Mouse (Mus musculus) stomach, embryonic 16.5 days (tissue): ENCODE data around the gene Agmat. TPM values are rescaled to one million over a fixed set of nuclear protein-coding genes. Genes with fewer than 3 reads are reported as not detected.

Experiments
- ATAC-seq: fragments of 200-750 bp; cut with Nextera tagmentation; 2 replicates; pipeline ENCODE4 v1.8.0; 2017; ENCODE audit warnings: moderate number of reproducible peaks, moderate TSS enrichment; ENCODE audit not compliant: insufficient read depth, low FRiP score
- H3K27ac ChIP-seq: fragments of 300-500 bp; sonication (generic); 2 replicates; pipeline ENCODE4 v1.5.1; 2014; ENCODE audit warnings: low read length
- H3K27me3 ChIP-seq: fragments of 300-500 bp; sonication (generic); 2 replicates; pipeline ENCODE4 v1.6.1; 2014; ENCODE audit warnings: low read length, control low read depth, mixed read lengths; ENCODE audit not compliant: control insufficient read depth, insufficient read depth
- H3K36me3 ChIP-seq: fragments of 300-500 bp; sonication (generic); 2 replicates; pipeline ENCODE4 v1.6.1; 2014; ENCODE audit warnings: low read length; ENCODE audit not compliant: control insufficient read depth, insufficient read depth
- H3K4me1 ChIP-seq: fragments of 300-500 bp; sonication (generic); 2 replicates; pipeline ENCODE4 v1.6.1; 2014; ENCODE audit warnings: low read length, control low read depth, mixed read lengths; ENCODE audit not compliant: control insufficient read depth, insufficient read depth
- H3K4me2 ChIP-seq: fragments of 300-500 bp; sonication (generic); 2 replicates; pipeline ENCODE4 v1.6.1; 2014; ENCODE audit warnings: low read depth, low read length, mixed read lengths
- H3K4me3 ChIP-seq: fragments of 300-500 bp; sonication (generic); replicated peaks from 2 replicates; pipeline ENCODE4 v1.5.1; 2014; ENCODE audit warnings: mild to moderate bottlenecking, low read length
- H3K9ac ChIP-seq: fragments of 300-500 bp; sonication (generic); 2 replicates; pipeline ENCODE4 v1.6.1; 2014; ENCODE audit warnings: low read length
- H3K9me3 ChIP-seq: fragments of 300-500 bp; sonication (generic); replicated peaks from 2 replicates; pipeline ENCODE4 v1.6.1; 2016; ENCODE audit warnings: low read length, control low read depth; ENCODE audit not compliant: control insufficient read depth
- WGBS: fragments of 180-500 bp; shearing (Covaris S2); extraction: QIAGEN DNeasy Blood & Tissue Kit; methylation state at CpG from one replicate; pipeline ENCODE4 v1.1.7; 2014; 5-methylcytosine and 5-hydroxymethylcytosine counted together
- polyA plus RNA-seq: library from polyadenylated mRNA; unstranded; fragments of >200 nt; fragmentation: Nextera tagmentation; extraction: Ambion mirVana; gene quantifications from 2 replicates; pipeline ENCODE4 v1.2.1, GENCODE M21; 2015

Agmat gene
- polyA plus RNA-seq, 1 experiment from 2014 or later, result 8.0 TPM

DNA sequence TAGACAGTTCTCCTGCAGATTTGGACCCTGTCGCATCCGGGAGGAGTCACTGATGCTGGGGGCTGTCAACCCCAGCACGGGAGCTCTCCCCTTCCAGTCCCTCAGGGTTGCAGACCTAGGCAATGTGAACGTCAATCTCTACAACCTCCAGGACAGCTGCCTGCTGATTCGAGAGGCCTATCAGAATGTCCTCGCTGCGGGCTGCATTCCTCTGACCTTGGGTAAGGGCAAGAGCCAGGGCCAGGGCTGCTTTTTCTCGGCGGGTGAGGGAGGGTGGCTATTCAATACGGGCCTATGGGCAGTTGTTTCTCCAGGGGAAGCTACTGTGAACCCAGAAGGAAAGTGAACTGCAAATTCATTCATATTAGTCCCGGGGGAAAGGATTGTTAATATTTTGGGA, 3.1 kb downstream of the Agmat start:
- Histone ChIP-seq H3K27ac (no peak overlapping the region), H3K9ac (no peak overlapping the region), H3K27me3 (no peaks in the 10 kb centered on the region), H3K4me3 (no peak overlapping the region), H3K4me1 (peaks cover 10% of the 10 kb centered on the region; the same call in 1 of the 2 replicates), H3K9me3 (no peaks in the 10 kb centered on the region), H3K36me3 (no peaks in the 10 kb centered on the region), H3K4me2 (no peak overlapping the region)
- ATAC-seq, result no peak
- WGBS, result 42% methylated on average over 11 of the region's 11 CpGs

GRCm38 (mm10) chr4:141750826-141751225, 4.4 kb downstream of the Agmat start:
- Histone ChIP-seq H3K27ac (no peak overlapping the region), H3K9me3 (no peaks in the 10 kb centered on the region), H3K4me2 (no peak overlapping the region), H3K27me3 (no peaks in the 10 kb centered on the region), H3K4me3 (no peak overlapping the region), H3K9ac (no peak overlapping the region), H3K36me3 (no peaks in the 10 kb centered on the region), H3K4me1 (peaks cover 10% of the 10 kb centered on the region; the same call in 1 of the 2 replicates)
- WGBS, result 62% methylated on average over 3 of the region's 3 CpGs
- ATAC-seq, result no peak

GRCm38 (mm10) chr4:141751419-141752075, 5.1 kb downstream of the Agmat start:
- ATAC-seq, result peak; percentile 56
- Histone ChIP-seq H3K4me3 (no peak overlapping the region), H3K4me1 (peaks cover 10% of the 10 kb centered on the region; the same call in 1 of the 2 replicates), H3K4me2 (no peak overlapping the region), H3K27ac (no peak overlapping the region), H3K36me3 (no peaks in the 10 kb centered on the region), H3K9me3 (no peaks in the 10 kb centered on the region), H3K27me3 (no peaks in the 10 kb centered on the region), H3K9ac (no peak overlapping the region)
- 42% methylated on average over 4 of the region's 4 CpGs for WGBS

DNA sequence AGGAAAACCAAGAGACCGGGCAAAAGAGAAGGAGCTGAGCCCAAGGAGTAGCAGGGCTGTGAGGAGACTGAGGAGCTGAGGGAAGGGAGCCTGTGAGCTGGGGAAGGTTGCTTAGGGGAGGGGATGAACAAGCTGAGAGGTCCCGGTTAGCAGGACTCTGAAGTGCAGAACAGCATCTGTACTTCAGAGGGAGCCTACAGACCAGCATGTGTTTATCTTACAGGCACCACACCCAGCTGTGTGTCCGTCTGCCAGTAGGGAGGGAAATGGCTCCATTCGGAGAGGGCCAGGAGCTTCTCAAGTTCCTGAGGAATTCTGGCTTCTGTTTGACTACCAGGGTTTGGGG, 5.6 kb downstream of the Agmat start:
- no peak overlapping the region for H3K4me2 ChIP-seq
- no peak overlapping the region for H3K4me3 ChIP-seq
- 8% methylated on average over 4 of the region's 4 CpGs for WGBS
- no peak overlapping the region for H3K9ac ChIP-seq
- peaks cover 10% of the 10 kb centered on the region; the same call in 1 of the 2 replicates for H3K4me1 ChIP-seq
- H3K27me3 ChIP-seq, result no peaks in the 10 kb centered on the region
- no peak overlapping the region for H3K27ac ChIP-seq
- no peaks in the 10 kb centered on the region for H3K9me3 ChIP-seq
- ATAC-seq, result peak; percentile 79; the same call in 1 of the 2 replicates
- no peaks in the 10 kb centered on the region for H3K36me3 ChIP-seq

DNA sequence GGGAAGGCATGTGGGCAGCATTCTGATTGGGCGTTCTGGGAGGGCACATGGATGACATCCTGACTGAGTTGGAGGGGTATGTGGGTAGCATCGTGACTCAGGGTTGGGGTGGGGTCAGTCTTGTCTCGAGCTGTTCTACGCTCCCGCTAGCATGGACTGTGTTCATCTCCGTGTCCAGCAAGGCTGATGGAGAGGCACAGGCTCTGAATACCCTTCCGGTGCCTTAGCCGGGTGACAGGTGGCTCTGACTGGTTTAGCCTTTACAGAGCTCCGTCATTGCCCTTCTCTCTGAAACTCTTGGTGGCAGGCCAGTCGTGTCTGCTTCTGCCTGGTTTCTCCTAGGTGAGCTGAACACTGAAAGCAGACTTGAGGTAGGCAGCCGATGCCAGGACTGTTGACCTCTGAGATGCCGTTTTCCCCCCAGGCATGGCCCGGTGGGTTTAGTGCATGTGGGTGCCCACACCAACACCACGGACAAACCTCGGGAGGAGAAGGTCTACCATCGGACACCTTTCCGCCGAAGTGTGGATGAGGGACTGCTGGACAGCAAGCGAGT, 9.0 kb downstream of the Agmat start:
- no peak for ATAC-seq
- no peaks in the 10 kb centered on the region for H3K27me3 ChIP-seq
- H3K27ac ChIP-seq, result no peak overlapping the region
- no peak overlapping the region for H3K4me3 ChIP-seq
- no peak overlapping the region for H3K9ac ChIP-seq
- no peaks in the 10 kb centered on the region for H3K36me3 ChIP-seq
- H3K9me3 ChIP-seq, result no peaks in the 10 kb centered on the region
- H3K4me1 ChIP-seq, result peaks cover 10% of the 10 kb centered on the region; the same call in 1 of the 2 replicates
- no peak overlapping the region for H3K4me2 ChIP-seq
- WGBS, result 89% methylated on average over 19 of the region's 19 CpGs

DNA sequence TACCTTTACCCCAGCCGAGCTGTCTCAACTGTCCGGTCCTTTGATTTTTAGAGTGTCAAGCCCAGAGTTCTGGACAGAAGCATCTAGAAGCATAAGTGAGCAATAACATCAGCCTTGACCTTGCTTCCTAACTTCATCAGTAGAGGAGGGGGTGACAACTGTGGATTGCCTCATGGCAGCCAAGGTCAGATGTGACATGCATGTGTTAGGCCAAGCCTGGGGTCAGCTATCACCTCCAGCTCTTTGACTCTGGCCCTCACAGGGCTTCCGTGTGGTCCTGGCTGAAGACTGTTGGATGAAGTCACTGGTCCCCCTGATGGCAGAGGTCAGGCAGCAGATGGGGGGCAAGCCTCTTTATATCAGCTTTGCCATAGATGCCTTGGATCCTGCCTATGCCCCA, 10.7 kb downstream of the Agmat start:
- Histone ChIP-seq H3K4me3 (no peak overlapping the region), H3K4me1 (peaks cover 1% of the 10 kb centered on the region; the same call in 1 of the 2 replicates), H3K9me3 (no peaks in the 10 kb centered on the region), H3K27ac (no peak overlapping the region), H3K36me3 (peaks cover 5% of the 10 kb centered on the region; the same call in 1 of the 2 replicates), H3K9ac (no peak overlapping the region), H3K4me2 (no peak overlapping the region), H3K27me3 (no peaks in the 10 kb centered on the region)
- WGBS, result 86% methylated on average over 3 of the region's 3 CpGs
- ATAC-seq, result no peak

DNA sequence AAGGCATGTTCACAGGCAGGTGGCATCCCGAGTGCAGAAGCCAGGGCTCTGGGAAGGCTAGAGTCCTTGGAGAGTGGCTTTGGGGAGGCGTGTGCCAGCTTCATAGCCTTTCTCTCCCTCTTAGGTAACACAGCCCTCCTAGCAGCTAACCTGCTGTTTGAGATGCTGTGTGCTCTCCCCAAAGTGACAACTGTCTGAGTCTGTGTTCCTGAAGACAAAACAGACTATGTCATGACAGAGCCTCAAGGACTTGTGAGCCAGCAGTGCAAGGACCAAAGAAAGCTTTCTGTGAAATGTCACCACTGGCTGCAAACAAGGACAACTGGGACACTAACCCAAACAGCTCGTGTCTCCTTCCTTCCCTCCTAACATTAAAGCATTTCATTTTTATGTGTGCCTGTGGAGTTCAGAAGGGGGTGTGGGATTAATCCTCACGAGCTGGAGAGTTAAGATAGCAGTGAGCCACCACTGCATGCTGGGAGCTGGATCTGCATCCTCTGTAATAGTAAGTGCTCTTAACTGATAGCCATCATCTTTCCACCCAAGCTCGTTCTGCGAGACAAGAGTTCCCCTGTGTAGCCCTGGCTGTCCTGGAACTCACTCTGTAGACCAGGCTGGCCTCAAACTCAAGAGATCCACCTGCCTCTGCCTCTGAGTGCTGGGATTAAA, 12.5 kb downstream of the Agmat start:
- H3K4me3 ChIP-seq, result no peak overlapping the region
- no peak overlapping the region for H3K4me2 ChIP-seq
- H3K27me3 ChIP-seq, result no peaks in the 10 kb centered on the region
- no peaks in the 10 kb centered on the region for H3K4me1 ChIP-seq
- peaks cover 15% of the 10 kb centered on the region; the same call in 1 of the 2 replicates for H3K36me3 ChIP-seq
- no peaks in the 10 kb centered on the region for H3K9me3 ChIP-seq
- H3K9ac ChIP-seq, result no peak overlapping the region
- 70% methylated on average over 6 of the region's 6 CpGs for WGBS
- no peak overlapping the region for H3K27ac ChIP-seq
- no peak for ATAC-seq

GRCm38 (mm10) chr4:141760942-141761341, 14.5 kb downstream of the Agmat start:
- Histone ChIP-seq H3K4me3 (no peak overlapping the region), H3K9ac (no peak overlapping the region), H3K4me1 (no peaks in the 10 kb centered on the region), H3K4me2 (no peak overlapping the region), H3K9me3 (no peaks in the 10 kb centered on the region), H3K27me3 (no peaks in the 10 kb centered on the region), H3K36me3 (peaks cover 15% of the 10 kb centered on the region; the same call in 1 of the 2 replicates), H3K27ac (no peak overlapping the region)
- no peak for ATAC-seq
- 82% methylated on average over 4 of the region's 4 CpGs for WGBS

DNA sequence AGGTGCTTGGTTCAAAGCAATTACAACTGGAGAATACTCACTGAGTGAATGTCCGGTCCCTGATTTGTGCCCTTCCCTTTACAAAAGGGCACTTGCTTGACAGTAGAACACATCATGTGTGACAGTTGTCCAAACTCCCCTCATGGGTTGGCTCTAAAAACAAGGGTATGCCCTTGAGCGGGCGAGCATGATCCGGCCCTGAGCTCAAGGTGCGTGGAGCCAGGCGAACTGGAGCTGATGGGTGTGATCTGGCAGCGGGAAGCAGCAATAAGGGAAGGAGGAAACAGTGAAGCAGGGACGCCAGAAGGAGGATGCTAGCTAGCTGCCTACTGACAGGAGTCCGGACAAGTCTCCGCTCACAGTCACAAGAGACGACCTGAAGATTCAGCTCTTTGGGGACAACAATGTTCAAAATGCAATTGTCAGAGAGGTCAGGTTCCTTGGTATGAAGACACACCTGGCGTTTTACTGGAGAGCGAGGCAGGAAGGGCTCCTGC, 15.7 kb downstream of the Agmat start:
- Histone ChIP-seq H3K27me3 (no peaks in the 10 kb centered on the region), H3K9ac (no peak overlapping the region), H3K27ac (no peak overlapping the region), H3K9me3 (no peaks in the 10 kb centered on the region), H3K4me1 (peaks cover 11% of the 10 kb centered on the region; the same call in 1 of the 2 replicates), H3K36me3 (peaks cover 15% of the 10 kb centered on the region; the same call in 1 of the 2 replicates), H3K4me2 (no peak overlapping the region), H3K4me3 (no peak overlapping the region)
- ATAC-seq, result no peak
- WGBS, result 90% methylated on average over 13 of the region's 13 CpGs
